Mouse (Mus musculus): ENCODE results near the gene Dynlt1a.
"Not testable (repeated sequence)": the region's sequence is repeated elsewhere in the genome, so short reads cannot be mapped to it uniquely, and the experiment has no call there.

GRCm38 (mm10) chr17:6327554-6327953 is 10.3 kb upstream of the Dynlt1a start:
- TF ChIP-seq CTCF (IDR thresholded peaks at IDR 0.05; ENCODE audit: extremely low read depth, insufficient read depth, insufficient read length, insufficient replicate concordance); POLR2A (IDR thresholded peaks at IDR 0.05; ENCODE audit: low read depth, low read length): not testable (repeated sequence)
